Mouse (Mus musculus): Measurements from ENCODE around the gene Ifna6. TPM values are rescaled to one million over a fixed set of nuclear protein-coding genes. Genes with fewer than 3 reads are reported as not detected.
"Not testable (repeated sequence)": the region's sequence is repeated elsewhere in the genome, so short reads cannot be mapped to it uniquely, and the experiment has no call there.

The Ifna6 gene
- not detected in 2 replicates for polyA plus RNA-seq (2015; fragmentation: Nextera tagmentation; extraction: Ambion mirVana)

DNA sequence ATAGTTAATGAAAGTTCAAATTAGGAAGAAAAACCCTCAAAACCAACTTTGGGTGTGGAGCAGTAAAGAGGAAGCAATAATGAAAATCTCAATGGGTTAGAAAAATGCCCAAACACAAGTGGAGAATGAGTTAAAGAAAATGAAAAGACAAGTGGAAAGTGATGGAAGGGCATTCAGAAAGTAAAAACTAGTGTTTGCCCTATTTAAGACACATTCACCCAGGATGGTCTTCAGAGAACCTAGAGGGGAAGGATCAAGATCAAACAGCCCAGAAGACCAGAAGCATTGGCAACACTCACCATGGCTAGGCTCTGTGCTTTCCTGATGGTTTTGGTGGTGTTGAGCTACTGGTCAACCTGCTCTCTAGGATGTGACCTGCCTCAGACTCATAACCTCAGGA lies at the start of gene Ifna6:
Ifna6 (plus strand) TSS at position 301 of the 400 bp plus-strand sequence.
- not testable (repeated sequence) for H3K9me3 ChIP-seq (replicated peaks; ENCODE audit: control insufficient read depth, low read length); H3K36me3 ChIP-seq (ENCODE audit: control insufficient read depth, insufficient read depth); H3K4me1 ChIP-seq (ENCODE audit: control insufficient read depth, low read depth, low read length); ATAC-seq (ENCODE audit: low read depth); H3K27ac ChIP-seq (ENCODE audit: low read length); H3K4me3 ChIP-seq (ENCODE audit: low read depth, low read length); H3K4me2 ChIP-seq (ENCODE audit: low read depth, low read length); H3K9ac ChIP-seq (ENCODE audit: low read depth, low read length); H3K27me3 ChIP-seq (ENCODE audit: control insufficient read depth, insufficient read depth, low read depth, low read length)

DNA sequence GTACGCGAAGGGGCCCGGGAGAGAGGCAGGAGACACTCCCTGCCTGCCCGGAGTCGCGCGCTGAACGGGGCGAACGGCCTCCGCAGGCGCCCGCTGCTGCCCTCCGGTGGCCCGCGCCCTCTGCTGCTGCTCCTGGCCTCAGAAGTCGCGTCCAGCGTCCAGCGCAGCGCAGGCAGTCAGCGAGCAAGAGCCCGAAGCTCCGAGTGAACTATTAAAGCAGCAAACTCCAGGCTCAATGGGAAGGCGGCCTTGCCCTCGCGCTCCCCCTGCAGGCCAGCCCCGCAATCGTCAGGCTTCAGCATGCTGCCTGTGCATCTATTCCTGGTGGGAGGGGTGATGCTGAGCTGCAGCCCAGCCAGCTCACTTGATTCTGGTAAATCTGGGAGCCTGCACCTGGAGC lies 47.7 kb upstream of the Ifna6 start, which contains the start of gene Gm13272:
Gm13272 (plus strand) TSS at position 301 of the 400 bp plus-strand sequence.
- ATAC-seq (ENCODE audit: low read depth); H3K4me2 ChIP-seq (ENCODE audit: low read depth, low read length); H3K9me3 ChIP-seq (replicated peaks; ENCODE audit: control insufficient read depth, low read length); H3K27me3 ChIP-seq (ENCODE audit: control insufficient read depth, insufficient read depth, low read depth, low read length); H3K9ac ChIP-seq (ENCODE audit: low read depth, low read length); H3K27ac ChIP-seq (ENCODE audit: low read length); H3K36me3 ChIP-seq (ENCODE audit: control insufficient read depth, insufficient read depth); H3K4me3 ChIP-seq (ENCODE audit: low read depth, low read length); H3K4me1 ChIP-seq (ENCODE audit: control insufficient read depth, low read depth, low read length): not testable (repeated sequence)
- no CpG with 5 or more reads among the region's 29 CpGs for WGBS (ENCODE audit: insufficient replicate concordance)

DNA sequence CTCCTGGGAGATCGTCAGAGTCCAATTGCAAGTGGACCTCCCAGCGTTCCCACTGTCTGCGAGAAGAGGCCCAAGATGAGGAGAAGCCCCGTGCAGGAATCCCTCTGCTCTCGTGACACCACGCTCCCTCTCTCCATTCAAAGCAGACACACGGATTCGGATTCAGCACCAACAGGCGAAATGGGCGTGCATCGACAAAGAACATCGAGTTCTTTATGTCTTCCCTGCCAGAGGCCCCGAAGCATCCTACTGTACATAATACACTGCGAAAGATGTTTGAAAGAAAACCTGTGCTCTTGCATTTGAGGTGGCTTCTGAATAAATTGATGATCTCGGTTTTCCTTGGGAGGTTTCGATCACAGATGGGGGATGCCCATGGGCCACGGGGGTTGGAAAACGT lies 46.9 kb upstream of the Ifna6 start:
- not testable (repeated sequence) for H3K4me1 ChIP-seq (ENCODE audit: control insufficient read depth, low read depth, low read length); ATAC-seq (ENCODE audit: low read depth); H3K9me3 ChIP-seq (replicated peaks; ENCODE audit: control insufficient read depth, low read length); H3K9ac ChIP-seq (ENCODE audit: low read depth, low read length); H3K36me3 ChIP-seq (ENCODE audit: control insufficient read depth, insufficient read depth); H3K27me3 ChIP-seq (ENCODE audit: control insufficient read depth, insufficient read depth, low read depth, low read length); H3K4me3 ChIP-seq (ENCODE audit: low read depth, low read length); H3K27ac ChIP-seq (ENCODE audit: low read length); H3K4me2 ChIP-seq (ENCODE audit: low read depth, low read length)
- 50% methylated on average over 13 of the region's 18 CpGs for WGBS (ENCODE audit: insufficient replicate concordance)

DNA sequence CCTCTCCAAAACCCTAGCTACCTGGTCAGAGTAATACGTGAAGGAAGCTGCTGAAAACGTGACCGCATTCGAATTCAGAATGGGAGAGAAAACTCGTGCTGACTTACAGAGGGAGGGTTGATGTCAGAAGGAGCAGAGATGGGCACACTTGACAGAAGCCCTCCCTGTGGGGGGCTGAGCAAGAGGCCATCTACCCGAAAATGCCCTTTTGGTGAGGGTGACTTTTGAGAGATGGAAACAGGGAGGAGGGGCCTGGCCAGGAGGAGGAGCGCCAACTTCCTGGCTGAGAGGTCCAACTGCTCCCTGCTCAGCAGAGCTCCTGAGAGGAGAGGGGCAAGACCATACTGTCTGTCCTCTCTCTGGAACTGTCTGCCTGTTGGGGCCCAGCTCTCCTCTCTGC lies 45.4 kb upstream of the Ifna6 start, which contains the start of gene Ifnz:
Ifnz (plus strand) TSS at position 301 of the 400 bp plus-strand sequence.
- 8% methylated on average over 4 of the region's 7 CpGs for WGBS (ENCODE audit: insufficient replicate concordance)
- not testable (repeated sequence) for H3K9ac ChIP-seq (ENCODE audit: low read depth, low read length); H3K27me3 ChIP-seq (ENCODE audit: control insufficient read depth, insufficient read depth, low read depth, low read length); H3K36me3 ChIP-seq (ENCODE audit: control insufficient read depth, insufficient read depth); ATAC-seq (ENCODE audit: low read depth); H3K4me1 ChIP-seq (ENCODE audit: control insufficient read depth, low read depth, low read length); H3K9me3 ChIP-seq (replicated peaks; ENCODE audit: control insufficient read depth, low read length); H3K4me3 ChIP-seq (ENCODE audit: low read depth, low read length); H3K27ac ChIP-seq (ENCODE audit: low read length)
- H3K4me2 ChIP-seq (ENCODE audit: low read depth, low read length), result peak within 1 kb of the TSS; percentile 41; the same call in 1 of the 2 replicates

DNA sequence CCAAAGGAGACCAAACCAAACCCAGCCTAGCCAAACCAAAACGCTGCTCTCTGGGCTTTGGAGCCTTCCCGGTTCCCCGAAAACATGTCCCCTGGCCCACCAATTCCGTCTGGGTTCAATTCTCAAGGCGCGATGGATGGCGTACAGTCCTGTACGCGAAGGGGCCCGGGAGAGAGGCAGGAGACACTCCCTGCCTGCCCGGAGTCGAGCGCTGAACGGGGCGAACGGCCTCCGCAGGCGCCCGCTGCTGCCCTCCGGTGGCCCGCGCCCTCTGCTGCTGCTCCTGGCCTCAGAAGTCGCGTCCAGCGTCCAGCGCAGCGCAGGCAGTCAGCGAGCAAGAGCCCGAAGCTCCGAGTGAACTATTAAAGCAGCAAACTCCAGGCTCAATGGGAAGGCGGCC lies 44.9 kb upstream of the Ifna6 start:
- H3K9me3 ChIP-seq (replicated peaks; ENCODE audit: control insufficient read depth, low read length); ATAC-seq (ENCODE audit: low read depth); H3K36me3 ChIP-seq (ENCODE audit: control insufficient read depth, insufficient read depth); H3K27me3 ChIP-seq (ENCODE audit: control insufficient read depth, insufficient read depth, low read depth, low read length); H3K4me1 ChIP-seq (ENCODE audit: control insufficient read depth, low read depth, low read length); H3K9ac ChIP-seq (ENCODE audit: low read depth, low read length); H3K4me3 ChIP-seq (ENCODE audit: low read depth, low read length); H3K27ac ChIP-seq (ENCODE audit: low read length): not testable (repeated sequence)
- H3K4me2 ChIP-seq (ENCODE audit: low read depth, low read length), result peak overlapping the region; percentile 41; the same call in 1 of the 2 replicates
- 0% methylated on average over 9 of the region's 31 CpGs for WGBS (ENCODE audit: insufficient replicate concordance)

DNA sequence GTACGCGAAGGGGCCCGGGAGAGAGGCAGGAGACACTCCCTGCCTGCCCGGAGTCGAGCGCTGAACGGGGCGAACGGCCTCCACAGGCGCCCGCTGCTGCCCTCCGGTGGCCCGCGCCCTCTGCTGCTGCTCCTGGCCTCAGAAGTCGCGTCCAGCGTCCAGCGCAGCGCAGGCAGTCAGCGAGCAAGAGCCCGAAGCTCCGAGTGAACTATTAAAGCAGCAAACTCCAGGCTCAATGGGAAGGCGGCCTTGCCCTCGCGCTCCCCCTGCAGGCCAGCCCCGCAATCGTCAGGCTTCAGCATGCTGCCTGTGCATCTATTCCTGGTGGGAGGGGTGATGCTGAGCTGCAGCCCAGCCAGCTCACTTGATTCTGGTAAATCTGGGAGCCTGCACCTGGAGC lies 41.8 kb upstream of the Ifna6 start, which contains the start of gene Gm13276:
Gm13276 (plus strand) TSS at position 301 of the 400 bp plus-strand sequence.
- not testable (repeated sequence) for H3K9me3 ChIP-seq (replicated peaks; ENCODE audit: control insufficient read depth, low read length); H3K9ac ChIP-seq (ENCODE audit: low read depth, low read length); ATAC-seq (ENCODE audit: low read depth); H3K4me1 ChIP-seq (ENCODE audit: control insufficient read depth, low read depth, low read length); H3K36me3 ChIP-seq (ENCODE audit: control insufficient read depth, insufficient read depth); H3K4me3 ChIP-seq (ENCODE audit: low read depth, low read length); H3K27ac ChIP-seq (ENCODE audit: low read length); H3K4me2 ChIP-seq (ENCODE audit: low read depth, low read length); H3K27me3 ChIP-seq (ENCODE audit: control insufficient read depth, insufficient read depth, low read depth, low read length)
- WGBS (ENCODE audit: insufficient replicate concordance), result no CpG with 5 or more reads among the region's 27 CpGs

DNA sequence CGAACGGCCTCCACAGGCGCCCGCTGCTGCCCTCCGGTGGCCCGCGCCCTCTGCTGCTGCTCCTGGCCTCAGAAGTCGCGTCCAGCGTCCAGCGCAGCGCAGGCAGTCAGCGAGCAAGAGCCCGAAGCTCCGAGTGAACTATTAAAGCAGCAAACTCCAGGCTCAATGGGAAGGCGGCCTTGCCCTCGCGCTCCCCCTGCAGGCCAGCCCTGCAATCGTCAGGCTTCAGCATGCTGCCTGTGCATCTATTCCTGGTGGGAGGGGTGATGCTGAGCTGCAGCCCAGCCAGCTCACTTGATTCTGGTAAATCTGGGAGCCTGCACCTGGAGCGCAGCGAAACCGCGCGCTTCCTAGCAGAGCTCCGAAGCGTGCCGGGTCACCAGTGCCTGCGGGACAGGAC lies 38.8 kb upstream of the Ifna6 start, which contains the start of gene Gm13277:
Gm13277 (plus strand) TSS at position 231 of the 400 bp plus-strand sequence.
- ATAC-seq (ENCODE audit: low read depth), result not testable (repeated sequence)
- 0% methylated on average over 1 of the region's 28 CpGs for WGBS (ENCODE audit: insufficient replicate concordance)

DNA sequence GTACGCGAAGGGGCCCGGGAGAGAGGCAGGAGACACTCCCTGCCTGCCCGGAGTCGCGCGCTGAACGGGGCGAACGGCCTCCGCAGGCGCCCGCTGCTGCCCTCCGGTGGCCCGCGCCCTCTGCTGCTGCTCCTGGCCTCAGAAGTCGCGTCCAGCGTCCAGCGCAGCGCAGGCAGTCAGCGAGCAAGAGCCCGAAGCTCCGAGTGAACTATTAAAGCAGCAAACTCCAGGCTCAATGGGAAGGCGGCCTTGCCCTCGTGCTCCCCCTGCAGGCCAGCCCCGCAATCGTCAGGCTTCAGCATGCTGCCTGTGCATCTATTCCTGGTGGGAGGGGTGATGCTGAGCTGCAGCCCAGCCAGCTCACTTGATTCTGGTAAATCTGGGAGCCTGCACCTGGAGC lies 36.0 kb upstream of the Ifna6 start, which contains the start of gene Gm13278:
Gm13278 (plus strand) TSS at position 301 of the 400 bp plus-strand sequence.
- H3K4me2 ChIP-seq (ENCODE audit: low read depth, low read length); ATAC-seq (ENCODE audit: low read depth); H3K9ac ChIP-seq (ENCODE audit: low read depth, low read length); H3K4me3 ChIP-seq (ENCODE audit: low read depth, low read length); H3K27ac ChIP-seq (ENCODE audit: low read length); H3K4me1 ChIP-seq (ENCODE audit: control insufficient read depth, low read depth, low read length); H3K36me3 ChIP-seq (ENCODE audit: control insufficient read depth, insufficient read depth); H3K9me3 ChIP-seq (replicated peaks; ENCODE audit: control insufficient read depth, low read length); H3K27me3 ChIP-seq (ENCODE audit: control insufficient read depth, insufficient read depth, low read depth, low read length): not testable (repeated sequence)
- no CpG with 5 or more reads among the region's 28 CpGs for WGBS (ENCODE audit: insufficient replicate concordance)

More for the DNA sequence above, 38.8 kb upstream of the Ifna6 start, which contains the start of gene Gm13277:
- not testable (repeated sequence) for H3K4me1 ChIP-seq (ENCODE audit: control insufficient read depth, low read depth, low read length); H3K27ac ChIP-seq (ENCODE audit: low read length); H3K36me3 ChIP-seq (ENCODE audit: control insufficient read depth, insufficient read depth); H3K9me3 ChIP-seq (replicated peaks; ENCODE audit: control insufficient read depth, low read length); H3K27me3 ChIP-seq (ENCODE audit: control insufficient read depth, insufficient read depth, low read depth, low read length); H3K4me2 ChIP-seq (ENCODE audit: low read depth, low read length); H3K9ac ChIP-seq (ENCODE audit: low read depth, low read length); H3K4me3 ChIP-seq (ENCODE audit: low read depth, low read length)

DNA sequence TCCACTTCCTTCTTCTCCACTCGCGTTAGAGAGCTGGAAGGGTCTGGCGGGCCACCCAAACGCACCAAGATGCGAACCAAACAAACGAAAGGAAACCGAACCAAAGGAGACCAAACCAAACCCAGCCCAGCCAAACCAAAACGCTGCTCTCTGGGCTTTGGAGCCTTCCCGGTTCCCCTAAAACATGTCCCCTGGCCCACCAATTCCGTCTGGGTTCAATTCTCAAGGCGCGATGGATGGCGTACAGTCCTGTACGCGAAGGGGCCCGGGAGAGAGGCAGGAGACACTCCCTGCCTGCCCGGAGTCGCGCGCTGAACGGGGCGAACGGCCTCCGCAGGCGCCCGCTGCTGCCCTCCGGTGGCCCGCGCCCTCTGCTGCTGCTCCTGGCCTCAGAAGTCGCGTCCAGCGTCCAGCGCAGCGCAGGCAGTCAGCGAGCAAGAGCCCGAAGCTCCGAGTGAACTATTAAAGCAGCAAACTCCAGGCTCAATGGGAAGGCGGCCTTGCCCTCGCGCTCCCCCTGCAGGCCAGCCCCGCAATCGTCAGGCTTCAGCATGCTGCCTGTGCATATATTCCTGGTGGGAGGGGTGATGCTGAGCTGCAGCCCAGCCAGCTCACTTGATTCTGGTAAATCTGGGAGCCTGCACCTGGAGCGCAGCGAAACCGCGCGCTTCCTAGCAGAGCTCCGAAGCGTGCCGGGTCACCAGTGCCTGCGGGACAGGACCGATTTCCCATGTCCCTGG lies 33.1 kb upstream of the Ifna6 start, which contains the start of gene Gm13275:
Gm13275 (plus strand) TSS at position 552 of the 740 bp plus-strand sequence.
- not testable (repeated sequence) for H3K4me2 ChIP-seq (ENCODE audit: low read depth, low read length); H3K27me3 ChIP-seq (ENCODE audit: control insufficient read depth, insufficient read depth, low read depth, low read length); H3K27ac ChIP-seq (ENCODE audit: low read length); H3K9ac ChIP-seq (ENCODE audit: low read depth, low read length); H3K36me3 ChIP-seq (ENCODE audit: control insufficient read depth, insufficient read depth); ATAC-seq (ENCODE audit: low read depth); H3K9me3 ChIP-seq (replicated peaks; ENCODE audit: control insufficient read depth, low read length); H3K4me3 ChIP-seq (ENCODE audit: low read depth, low read length); H3K4me1 ChIP-seq (ENCODE audit: control insufficient read depth, low read depth, low read length)
- WGBS (ENCODE audit: insufficient replicate concordance), result 0% methylated on average over 9 of the region's 52 CpGs

Measured in liver, embryonic 16.5 days (tissue).